ENCODE assay signal across 15 mouse cellular contexts in the genomic region with DNA sequence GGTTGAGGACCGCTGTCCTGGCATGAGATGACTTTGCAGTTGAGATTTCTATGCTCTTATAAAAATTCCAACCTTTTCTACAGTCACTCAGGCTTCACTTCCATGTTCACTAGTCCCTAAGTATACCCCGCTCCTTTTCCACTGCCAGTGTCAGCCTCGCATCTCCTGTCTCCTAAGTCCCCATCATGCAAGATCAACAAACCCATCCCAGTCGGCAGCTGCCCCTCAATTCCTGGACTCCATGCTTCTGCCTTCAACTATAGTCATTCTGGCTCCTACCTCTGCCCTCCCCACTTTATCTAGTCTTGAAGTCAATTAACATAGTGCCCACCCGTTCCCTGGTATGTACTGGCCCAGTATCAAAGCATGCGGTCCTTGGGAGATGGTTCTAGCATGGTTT.
A peak's percentile ranks its signal among the peaks of the same experiment; 100 is the strongest.
DNase-seq lines count a peak whose midpoint lies in the region.
"Had no signal": no experiment of that assay in that cellular context is flagged by ENCODE, and none has a peak within 500 bp of the region (broad histone marks: within the 10 kb centered on the region; RNA-seq: fewer than 3 reads in every experiment).

No protein-coding gene starts in this region.

- intact Hi-C loops in heart, postnatal 10 days (cut with DNase I) = no loop called here

- DNase-seq in heart, adult 11 months = peak; percentile 84
- no peak for DNase-seq in heart, postnatal 10 days
- peak; percentile 32 for DNase-seq in 416B (ENCODE audit: low read depth)
- no peak for DNase-seq in lung, postnatal 25 days (ENCODE audit: low spot score)
- DNase-seq: adrenal gland, adult 2 months; adrenal gland, adult 8-10 months; adrenal gland, postnatal 10 days; adrenal gland, postnatal 14 days; adrenal gland, postnatal 25 days; adrenal gland, postnatal 36 days; B cell, adult 2 months; cerebellum, adult 11 months; cerebellum, adult 11-12 months; cerebellum, adult 18-20 months; cerebellum, adult 2 months had no signal

Comparison
In these comparisons a context has a peak if more than half of its experiments do, and no peak if none do; other contexts are left out.
1. DNase-seq: peak in heart, adult 11 months (single experiment) and 416B (single experiment); none in heart, postnatal 10 days (0 of 2) and lung, postnatal 25 days (single experiment).